Mouse (Mus musculus): ENCODE results near the gene Rabif.
A peak's percentile ranks its signal among the peaks of the same experiment; 100 is the strongest.
"Not testable (repeated sequence)": the region's sequence is repeated elsewhere in the genome, so short reads cannot be mapped to it uniquely, and the experiment has no call there.

Gene Rabif

DNA sequence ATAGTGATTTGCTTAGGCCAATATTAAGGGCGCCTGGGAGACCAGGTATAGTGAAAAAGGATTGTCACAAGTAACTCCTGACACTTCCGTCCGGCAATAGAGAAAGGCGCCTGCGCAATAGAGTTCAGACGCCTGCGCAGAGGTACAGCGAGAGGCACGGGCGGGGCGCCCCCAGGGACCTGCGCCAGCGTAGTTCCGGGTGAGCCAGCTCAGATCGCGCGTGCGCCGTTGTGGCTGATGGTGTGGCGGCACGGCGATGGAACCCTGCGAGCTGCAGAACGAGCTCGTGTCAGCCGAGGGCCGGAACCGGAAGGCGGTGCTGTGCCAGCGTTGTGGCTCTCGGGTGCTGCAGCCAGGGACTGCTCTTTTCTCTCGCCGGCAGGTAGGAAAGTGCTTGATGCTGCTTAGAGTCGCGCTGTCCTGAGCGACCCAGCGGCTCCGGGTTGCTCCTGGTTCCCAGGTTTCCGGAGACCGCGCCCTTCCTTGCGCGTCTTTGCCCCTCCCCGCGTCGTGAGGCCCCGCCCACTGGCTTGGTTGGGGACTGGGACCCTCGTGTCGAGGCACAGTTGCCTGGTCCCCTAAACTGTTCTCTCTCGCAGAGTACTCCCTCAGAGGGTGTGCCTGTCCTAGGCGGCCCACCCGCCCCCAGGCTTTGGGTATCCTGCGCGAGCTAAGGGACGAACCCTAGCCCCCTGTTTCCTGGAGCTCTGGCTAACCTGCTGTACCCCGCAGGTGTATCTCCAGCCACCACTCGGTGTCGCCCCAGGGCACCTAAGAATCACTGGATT, at the start of gene Rabif:
Rabif (plus strand) TSS at position 221 of the 788 bp plus-strand sequence.
- peak; percentile 99 for DNase-seq

DNA sequence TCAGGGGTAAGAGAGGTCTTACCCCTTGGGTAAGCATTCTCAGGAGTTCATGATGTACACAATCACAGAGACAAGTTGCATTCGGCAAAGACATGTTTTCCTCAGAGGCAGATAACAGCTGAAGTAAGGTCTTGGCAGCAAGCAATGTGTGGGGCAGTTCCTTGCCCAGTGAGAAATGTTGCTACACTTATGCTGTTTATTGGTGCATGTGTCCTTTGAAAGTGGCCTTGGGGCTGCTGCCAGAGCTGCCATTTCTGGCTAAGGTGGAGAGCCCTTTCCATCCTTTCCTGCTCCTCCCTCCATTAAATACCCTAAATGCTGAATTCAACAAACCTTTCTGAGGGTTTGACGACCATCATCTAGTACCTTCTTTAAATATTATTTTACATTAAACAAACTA, 49.0 kb upstream of the Rabif start:
- DNase-seq: no peak

DNA sequence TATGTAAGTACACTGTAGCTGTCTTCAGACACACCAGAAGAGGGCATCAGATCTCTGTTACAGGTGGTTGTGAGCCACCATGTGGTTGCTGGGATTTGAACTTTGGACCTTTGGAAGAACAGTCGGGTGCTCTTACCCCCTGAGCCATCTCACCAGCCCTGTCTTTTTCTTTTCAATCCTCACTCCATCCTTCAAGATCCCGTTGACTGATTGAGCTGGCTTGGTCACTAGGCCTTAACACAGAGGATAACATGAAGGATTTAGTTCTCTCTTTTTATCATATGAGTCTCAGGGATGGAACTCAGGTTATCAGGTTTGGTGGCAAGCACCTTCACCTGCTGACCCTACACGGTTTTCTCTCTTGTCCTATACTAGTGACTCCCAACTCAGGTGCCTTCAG, 45.9 kb upstream of the Rabif start:
- not testable (repeated sequence) for DNase-seq

DNA sequence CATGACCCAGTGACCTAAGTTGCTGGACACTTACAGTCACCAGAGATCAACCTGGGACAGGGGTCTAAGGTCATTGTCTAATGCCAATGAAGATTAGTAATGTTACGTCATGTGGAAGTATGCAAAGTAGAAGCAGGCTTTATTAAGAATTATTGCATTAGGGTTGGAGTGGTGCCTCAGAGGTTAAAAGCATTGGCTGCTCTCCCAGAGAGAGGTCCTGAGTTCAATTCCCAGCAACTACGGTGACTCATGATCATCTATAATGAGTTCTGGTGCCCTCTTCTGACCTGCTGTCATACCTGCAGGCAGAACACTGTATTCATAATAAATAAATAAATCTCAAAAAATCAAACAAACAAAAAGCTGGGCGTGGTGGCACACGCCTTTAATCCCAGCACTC, 44.2 kb upstream of the Rabif start:
- DNase-seq: no peak

DNA sequence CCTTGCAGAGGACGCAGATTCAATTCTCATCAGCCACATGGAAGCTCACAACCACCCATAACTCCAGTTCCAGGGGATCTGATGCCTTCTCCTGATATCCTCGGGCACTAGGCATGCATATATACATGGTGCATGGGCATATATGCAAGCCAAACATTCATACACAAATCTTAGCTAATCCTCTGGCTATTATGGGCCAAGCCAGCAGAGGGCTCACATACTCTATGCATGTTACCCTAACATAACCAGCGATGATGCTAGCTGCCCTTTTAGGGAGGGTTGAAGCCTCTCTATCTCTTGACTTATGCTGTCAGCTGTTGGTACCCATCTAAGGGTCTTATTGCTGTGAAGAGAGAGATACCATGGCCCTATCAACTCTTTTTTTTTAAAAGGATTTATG, 43.5 kb upstream of the Rabif start:
- peak; percentile 69 for DNase-seq

- DNase-seq: peak; percentile 99
Measured at GRCm38 (mm10) chr1:134454904-134455824, 39.3 kb upstream of the Rabif start, which contains the start of gene Klhl12. Gene Klhl12 (plus strand): TSS chr1:134455531.

DNA sequence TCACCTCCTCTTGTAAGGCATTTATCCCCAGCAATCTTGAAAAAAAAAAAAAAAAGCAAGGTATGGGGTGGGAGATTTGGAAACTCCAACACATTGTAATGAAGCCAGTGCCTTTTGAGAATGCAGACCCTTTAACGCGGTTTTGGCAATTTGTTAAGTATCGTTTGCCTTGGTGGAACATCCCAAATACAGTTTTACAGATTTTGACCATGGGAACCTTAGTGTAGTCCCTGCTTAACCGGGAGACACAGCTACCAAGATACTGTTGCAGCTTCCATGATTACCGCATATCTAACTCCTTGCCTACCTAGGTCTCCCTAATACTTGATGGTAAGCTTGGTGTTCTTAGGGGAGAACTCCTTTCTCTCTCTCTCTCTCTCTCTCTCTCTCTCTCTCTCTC, 38.4 kb upstream of the Rabif start:
- DNase-seq: no peak

GRCm38 (mm10) chr1:134458139-134458727, 36.2 kb upstream of the Rabif start:
- no peak for DNase-seq

GRCm38 (mm10) chr1:134460294-134461284, 33.9 kb upstream of the Rabif start:
- no peak for DNase-seq

DNA sequence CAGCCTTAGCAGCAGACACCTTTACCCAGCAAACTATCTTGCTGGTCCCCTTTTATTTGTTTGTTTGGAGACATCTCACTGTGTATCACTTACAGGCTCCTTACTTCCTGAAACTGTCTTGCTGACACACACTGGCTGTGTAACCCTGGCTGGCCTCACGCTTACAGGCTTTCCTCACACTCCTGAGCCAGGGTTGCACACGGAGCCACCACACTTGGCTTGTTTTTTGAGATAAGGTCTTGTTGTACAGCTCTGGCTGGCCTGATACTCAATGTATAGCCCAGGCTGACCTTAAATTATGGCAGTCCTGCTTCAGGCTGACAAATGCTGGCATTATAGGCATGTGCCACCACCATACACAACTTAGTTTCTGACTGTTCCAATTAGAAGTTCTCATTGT, 9.8 kb upstream of the Rabif start:
- DNase-seq: no peak

- no peak for DNase-seq
Measured at GRCm38 (mm10) chr1:134490903-134491801, 3.3 kb upstream of the Rabif start.

- no peak for DNase-seq
Measured at GRCm38 (mm10) chr1:134492276-134492675, 2.2 kb upstream of the Rabif start.

- peak; percentile 22 for DNase-seq
Measured at GRCm38 (mm10) chr1:134493496-134493895, 952 bp upstream of the Rabif start.

DNA sequence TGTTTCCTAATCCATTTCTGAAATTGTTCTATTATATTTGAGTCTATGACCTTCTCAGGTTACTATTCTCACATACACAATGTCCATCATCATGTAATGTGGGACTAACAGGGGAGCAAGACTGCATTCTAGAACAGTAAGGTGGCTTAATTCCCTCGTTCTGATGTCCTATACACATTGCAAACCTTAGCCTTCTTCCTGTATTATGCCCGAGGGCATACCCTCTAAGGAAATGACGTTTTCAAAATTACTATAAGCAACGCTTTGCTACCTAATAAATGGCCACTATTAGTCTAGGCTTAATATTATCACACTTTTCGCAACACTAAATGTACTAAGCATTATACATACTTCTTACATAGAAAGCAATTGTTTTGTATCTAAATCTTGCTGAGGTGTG, 492 bp upstream of the Rabif start:
- no peak for DNase-seq

DNA sequence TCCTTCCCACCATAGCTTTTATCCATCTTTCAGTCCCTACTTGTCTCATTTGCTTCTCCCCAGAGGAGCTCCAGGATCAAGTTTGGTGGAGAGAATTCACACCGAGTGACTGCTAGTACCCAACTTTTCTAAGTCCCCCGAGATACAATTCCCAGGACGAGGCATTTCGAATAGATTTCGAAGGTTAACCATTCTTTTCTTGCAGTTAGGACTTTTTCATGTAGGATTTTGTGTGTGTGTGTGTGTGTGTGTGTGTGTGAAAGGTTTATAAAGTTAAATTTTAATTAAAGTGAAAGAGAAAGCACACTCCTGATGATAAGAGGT, 730 bp downstream of the Rabif start:
- DNase-seq: no peak

DNA sequence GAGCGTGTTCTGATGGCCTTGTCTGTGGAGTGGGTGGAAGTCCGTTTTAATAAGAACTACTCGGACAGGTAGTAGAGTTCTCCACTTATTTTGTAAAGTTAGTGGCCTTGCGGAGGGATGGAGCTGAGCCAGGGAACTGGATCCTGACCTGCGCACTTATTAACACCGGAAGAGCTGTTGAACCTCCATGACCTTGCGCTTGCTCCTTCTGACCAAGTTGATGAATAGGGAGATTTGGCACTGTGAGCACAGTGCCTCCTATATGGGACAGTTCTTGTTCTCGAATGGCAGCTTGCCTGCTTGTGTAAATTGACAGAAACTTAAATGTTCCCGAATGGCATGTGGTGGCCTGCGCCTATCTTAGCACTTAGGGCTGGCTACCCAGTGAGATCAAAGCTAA, 1.5 kb downstream of the Rabif start:
- no peak for DNase-seq

- no peak for DNase-seq
Measured at GRCm38 (mm10) chr1:134500916-134501315, 6.5 kb downstream of the Rabif start.

DNA sequence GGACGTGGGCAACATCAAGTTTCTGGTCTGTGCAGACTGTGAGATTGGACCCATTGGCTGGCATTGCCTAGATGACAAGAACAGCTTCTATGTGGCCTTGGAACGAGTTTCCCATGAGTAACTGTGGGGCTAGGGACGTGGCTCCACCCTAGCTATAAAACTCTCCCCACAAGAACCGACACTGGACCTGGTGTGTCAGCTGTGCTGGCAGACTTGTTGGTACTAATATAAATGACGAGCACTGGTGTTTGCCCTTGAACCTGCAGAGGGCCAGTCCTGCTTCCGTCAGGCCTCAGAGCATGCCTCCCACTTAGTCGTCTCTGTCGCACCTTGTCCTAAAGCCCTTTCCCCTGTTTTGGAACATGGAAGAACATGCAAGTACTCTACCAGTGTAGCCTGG, 11.8 kb downstream of the Rabif start:
- no peak for DNase-seq

- peak; percentile 68 for DNase-seq
Measured at GRCm38 (mm10) chr1:134510018-134510417, 15.6 kb downstream of the Rabif start.

GRCm38 (mm10) chr1:134512183-134512582, 17.7 kb downstream of the Rabif start:
- no peak for DNase-seq

DNA sequence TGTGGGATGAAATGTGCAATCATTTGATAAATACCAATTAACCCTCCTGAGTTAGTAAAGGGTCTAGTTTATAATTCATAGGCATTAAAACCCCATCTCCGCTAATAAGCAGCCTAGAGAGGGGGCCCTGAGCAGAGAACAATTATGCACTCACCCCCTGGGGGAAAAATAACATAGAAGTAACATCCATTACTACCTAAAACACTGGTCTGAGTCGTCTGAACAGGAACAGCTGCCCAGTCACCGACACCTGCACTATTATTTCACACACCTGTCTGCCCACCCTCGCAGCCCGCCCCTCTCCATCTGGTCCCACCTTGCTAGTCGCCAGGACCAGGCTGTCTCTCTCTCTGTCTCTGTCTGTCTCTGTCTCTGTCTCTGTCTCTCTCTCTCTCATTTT, 18.1 kb downstream of the Rabif start:
- DNase-seq: no peak

Measured in thymus, postnatal 14 days (tissue).